Mouse (Mus musculus) embryonic fibroblast, embryonic 13.5 days (primary cell): ENCODE data around the gene Elmod2.

ENCODE experiments used
- CTCF ChIP-seq: IDR thresholded peaks from 2 replicates; pipeline ENCODE4 v1.5.1; 2011; ENCODE audit warnings: mild to moderate bottlenecking, control low read depth, low read length, moderate library complexity, borderline replicate concordance; ENCODE audit not compliant: insufficient read depth
- POLR2A ChIP-seq: IDR thresholded peaks from 2 replicates; pipeline ENCODE4 v1.6.1; 2011; ENCODE audit warnings: low read depth, mild to moderate bottlenecking, control low read depth, low read length, moderate library complexity

DNA sequence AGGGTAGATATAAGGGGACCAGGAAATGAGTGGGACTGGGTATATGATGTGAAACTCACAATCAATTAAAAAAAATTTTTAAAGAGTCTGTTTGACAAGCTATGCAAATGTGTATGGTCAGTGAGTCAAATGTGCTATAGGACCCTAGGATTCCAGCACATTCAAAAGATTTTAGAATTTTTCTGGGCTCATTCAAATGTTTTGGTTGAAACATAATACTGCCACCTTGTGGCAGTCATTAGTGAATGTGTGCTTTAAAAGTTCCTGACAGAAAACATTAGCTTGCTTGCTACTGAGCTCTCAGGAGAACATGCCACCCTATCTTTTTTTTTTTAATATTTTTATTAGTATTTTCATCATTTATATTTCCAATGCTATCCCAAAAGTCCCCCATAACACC lies 10.4 kb upstream of the Elmod2 start:
- no peak for TF ChIP-seq CTCF
- no peak for TF ChIP-seq POLR2A
